Mouse (Mus musculus) intestine, embryonic 16.5 days (tissue): Measurements from ENCODE around the gene Nploc4. TPM values are rescaled to one million over a fixed set of nuclear protein-coding genes. Genes with fewer than 3 reads are reported as not detected.
"Not testable (repeated sequence)": the region's sequence is repeated elsewhere in the genome, so short reads cannot be mapped to it uniquely, and the experiment has no call there.

ENCODE experiments used
- ATAC-seq: fragments of 200-750 bp; cut with Nextera tagmentation; 2 replicates; pipeline ENCODE4 v1.8.0; 2017; ENCODE audit warnings: moderate TSS enrichment, moderate library complexity
- H3K27ac ChIP-seq: fragments of 300-500 bp; sonication (generic); 2 replicates; pipeline ENCODE4 v1.5.1; 2014; ENCODE audit warnings: mild to moderate bottlenecking, low read length
- H3K27me3 ChIP-seq: fragments of 300-500 bp; sonication (generic); replicated peaks from 2 replicates; pipeline ENCODE4 v1.6.1; 2014; ENCODE audit warnings: low read length, control low read depth, mixed read lengths; ENCODE audit not compliant: control insufficient read depth, insufficient read depth
- H3K36me3 ChIP-seq: fragments of 300-500 bp; sonication (generic); 2 replicates; pipeline ENCODE4 v1.6.1; 2014; ENCODE audit warnings: low read length, control low read depth; ENCODE audit not compliant: control insufficient read depth, insufficient read depth
- H3K4me1 ChIP-seq: fragments of 300-500 bp; sonication (generic); 2 replicates; pipeline ENCODE4 v1.6.1; 2014; ENCODE audit warnings: low read length, control low read depth, mixed read lengths; ENCODE audit not compliant: control insufficient read depth, insufficient read depth
- H3K4me2 ChIP-seq: fragments of 300-500 bp; sonication (generic); 2 replicates; pipeline ENCODE4 v1.6.1; 2014; ENCODE audit warnings: low read depth, low read length, control low read depth
- H3K4me3 ChIP-seq: fragments of 300-500 bp; sonication (generic); 2 replicates; pipeline ENCODE4 v1.5.1; 2014; ENCODE audit warnings: mild to moderate bottlenecking, low read length
- H3K9ac ChIP-seq: fragments of 300-500 bp; sonication (generic); 2 replicates; pipeline ENCODE4 v1.6.1; 2014; ENCODE audit warnings: low read depth, low read length
- H3K9me3 ChIP-seq: fragments of 300-500 bp; sonication (generic); 2 replicates; pipeline ENCODE4 v1.6.1; 2016; ENCODE audit warnings: low read length, control low read depth; ENCODE audit not compliant: control insufficient read depth
- WGBS: fragments of 180-500 bp; shearing (Covaris S2); extraction: QIAGEN DNeasy Blood & Tissue Kit; methylation state at CpG from one replicate; pipeline ENCODE4 v1.1.7; 2014; 5-methylcytosine and 5-hydroxymethylcytosine counted together
- polyA plus RNA-seq: library from polyadenylated mRNA; unstranded; fragments of >200 nt; fragmentation: Nextera tagmentation; extraction: Ambion mirVana; gene quantifications from 2 replicates; pipeline ENCODE4 v1.2.1, GENCODE M21; 2015

Gene Nploc4
- polyA plus RNA-seq, 1 experiment from 2014 or later: 19.5 TPM

- H3K4me3 ChIP-seq: peak overlapping the region; percentile 56
- not testable (repeated sequence) for H3K36me3 ChIP-seq, H3K27me3 ChIP-seq, H3K9me3 ChIP-seq, ATAC-seq, H3K27ac ChIP-seq
- peak overlapping the region; percentile 67 for H3K4me2 ChIP-seq
- peak overlapping the region; percentile 72 for H3K9ac ChIP-seq
- 29% methylated on average over 10 of the region's 13 CpGs for WGBS
- H3K4me1 ChIP-seq: peaks cover 20% of the 10 kb centered on the region
Observed at GRCm38 (mm10) chr11:120346383-120347034, 91.0 kb downstream of the Nploc4 start.

- H3K9me3 ChIP-seq: no peaks in the 10 kb centered on the region
- ATAC-seq: no peak
- no peaks in the 10 kb centered on the region for H3K36me3 ChIP-seq
- peak overlapping the region; percentile 39 for H3K4me3 ChIP-seq
- WGBS: 38% methylated on average over 1 of the region's 1 CpGs
- no peaks in the 10 kb centered on the region for H3K27me3 ChIP-seq
- H3K9ac ChIP-seq: peak overlapping the region; percentile 62
- H3K4me2 ChIP-seq: peak overlapping the region; percentile 50
- peak overlapping the region; percentile 60; the same call in 1 of the 2 replicates for H3K27ac ChIP-seq
- peaks cover 8% of the 10 kb centered on the region for H3K4me1 ChIP-seq
Observed at GRCm38 (mm10) chr11:120345067-120345681, 92.3 kb downstream of the Nploc4 start.

- ATAC-seq: no peak
- H3K9me3 ChIP-seq: no peaks in the 10 kb centered on the region
- H3K9ac ChIP-seq: no peak overlapping the region
- no peak overlapping the region for H3K4me3 ChIP-seq
- 44% methylated on average over 5 of the region's 5 CpGs for WGBS
- no peak overlapping the region for H3K4me2 ChIP-seq
- no peaks in the 10 kb centered on the region for H3K27me3 ChIP-seq
- no peaks in the 10 kb centered on the region for H3K36me3 ChIP-seq
- peaks cover 9% of the 10 kb centered on the region for H3K4me1 ChIP-seq
- peak overlapping the region; percentile 45 for H3K27ac ChIP-seq
Observed at GRCm38 (mm10) chr11:120344310-120344920, 93.1 kb downstream of the Nploc4 start.

- H3K27ac ChIP-seq: peak overlapping the region; percentile 6
Observed at GRCm38 (mm10) chr11:120343519-120344309, 93.8 kb downstream of the Nploc4 start.

GRCm38 (mm10) chr11:120342656-120343160, 94.8 kb downstream of the Nploc4 start:
- Histone ChIP-seq H3K9me3 (no peaks in the 10 kb centered on the region), H3K36me3 (no peaks in the 10 kb centered on the region), H3K4me2 (no peak overlapping the region), H3K27me3 (no peaks in the 10 kb centered on the region), H3K27ac (no peak overlapping the region), H3K4me3 (no peak overlapping the region), H3K9ac (no peak overlapping the region), H3K4me1 (peaks cover 13% of the 10 kb centered on the region)
- ATAC-seq: no peak
- WGBS: 91% methylated on average over 5 of the region's 5 CpGs

More at GRCm38 (mm10) chr11:120343519-120344309, 93.8 kb downstream of the Nploc4 start:
- Histone ChIP-seq H3K9ac (no peak overlapping the region), H3K4me3 (no peak overlapping the region), H3K27me3 (no peaks in the 10 kb centered on the region), H3K4me1 (peaks cover 13% of the 10 kb centered on the region), H3K4me2 (no peak overlapping the region), H3K9me3 (no peaks in the 10 kb centered on the region), H3K36me3 (no peaks in the 10 kb centered on the region)
- 58% methylated on average over 5 of the region's 5 CpGs for WGBS
- ATAC-seq: no peak

GRCm38 (mm10) chr11:120341661-120342060, 95.8 kb downstream of the Nploc4 start:
- no peaks in the 10 kb centered on the region for H3K36me3 ChIP-seq
- WGBS: 94% methylated on average over 4 of the region's 4 CpGs
- ATAC-seq: no peak
- no peak overlapping the region for H3K9ac ChIP-seq
- no peak overlapping the region for H3K4me3 ChIP-seq
- H3K4me2 ChIP-seq: no peak overlapping the region
- H3K27me3 ChIP-seq: no peaks in the 10 kb centered on the region
- H3K9me3 ChIP-seq: no peaks in the 10 kb centered on the region
- H3K27ac ChIP-seq: no peak overlapping the region
- H3K4me1 ChIP-seq: peaks cover 13% of the 10 kb centered on the region

- Histone ChIP-seq H3K4me3 (peak overlapping the region; percentile 22), H3K4me2 (peak overlapping the region; percentile 48), H3K36me3 (no peaks in the 10 kb centered on the region), H3K4me1 (peaks cover 10% of the 10 kb centered on the region), H3K27ac (peak overlapping the region; percentile 97), H3K9me3 (no peaks in the 10 kb centered on the region), H3K9ac (peak overlapping the region; percentile 55), H3K27me3 (no peaks in the 10 kb centered on the region)
- 52% methylated on average over 10 of the region's 10 CpGs for WGBS
- peak; percentile 91 for ATAC-seq
Observed at GRCm38 (mm10) chr11:120339978-120340513, 97.5 kb downstream of the Nploc4 start.

- 76% methylated on average over 3 of the region's 3 CpGs for WGBS
- Histone ChIP-seq H3K4me3 (no peak overlapping the region), H3K9ac (no peak overlapping the region), H3K36me3 (no peaks in the 10 kb centered on the region), H3K27ac (no peak overlapping the region), H3K4me1 (peaks cover 5% of the 10 kb centered on the region), H3K27me3 (no peaks in the 10 kb centered on the region), H3K4me2 (no peak overlapping the region), H3K9me3 (no peaks in the 10 kb centered on the region)
- ATAC-seq: no peak
Observed at GRCm38 (mm10) chr11:120338786-120339185, 98.7 kb downstream of the Nploc4 start.

GRCm38 (mm10) chr11:120337447-120337846, 100.1 kb downstream of the Nploc4 start:
- Histone ChIP-seq H3K9ac (no peak overlapping the region), H3K4me1 (peaks cover 5% of the 10 kb centered on the region), H3K4me2 (no peak overlapping the region), H3K27ac (no peak overlapping the region), H3K4me3 (no peak overlapping the region), H3K27me3 (no peaks in the 10 kb centered on the region), H3K36me3 (no peaks in the 10 kb centered on the region), H3K9me3 (no peaks in the 10 kb centered on the region)
- no peak for ATAC-seq
- WGBS: 40% methylated on average over 2 of the region's 2 CpGs
